Mouse (Mus musculus) midbrain, embryonic 10.5 days (tissue): Measurements from ENCODE around the gene Fam98c. TPM values are rescaled to one million over a fixed set of nuclear protein-coding genes. Genes with fewer than 3 reads are reported as not detected.
A peak's percentile ranks its signal among the peaks of the same experiment; 100 is the strongest.
"Not testable (repeated sequence)": the region's sequence is repeated elsewhere in the genome, so short reads cannot be mapped to it uniquely, and the experiment has no call there.

ENCODE experiments used
- DNase-seq: peaks from one replicate; pipeline ENCODE4 v3.0.0-alpha.2; 2017; ENCODE audit warnings: low spot score
- H3K27ac ChIP-seq: fragments of 300-500 bp; sonication (generic); replicated peaks from 2 replicates; pipeline ENCODE4 v1.5.1; 2016; ENCODE audit warnings: mild to moderate bottlenecking
- H3K27me3 ChIP-seq: fragments of 300-500 bp; sonication (generic); 2 replicates; pipeline ENCODE4 v1.6.1; 2016; ENCODE audit warnings: low read depth, mild to moderate bottlenecking; ENCODE audit not compliant: poor library complexity, severe bottlenecking
- H3K36me3 ChIP-seq: fragments of 300-500 bp; sonication (generic); 2 replicates; pipeline ENCODE4 v1.6.1; 2016; ENCODE audit warnings: mild to moderate bottlenecking, moderate library complexity
- H3K4me1 ChIP-seq: fragments of 300-500 bp; sonication (generic); 2 replicates; pipeline ENCODE4 v1.6.1; 2016
- H3K4me3 ChIP-seq: fragments of 300-500 bp; sonication (generic); 2 replicates; pipeline ENCODE4 v1.5.1; 2016; ENCODE audit warnings: mild to moderate bottlenecking, moderate library complexity
- H3K9me3 ChIP-seq: fragments of 300-500 bp; sonication (generic); replicated peaks from 2 replicates; pipeline ENCODE4 v1.6.1; 2016; ENCODE audit warnings: mild to moderate bottlenecking
- WGBS: fragments of 180-500 bp; shearing (Covaris S2); methylation state at CpG from one replicate; pipeline ENCODE4 v1.1.7; 2016; 5-methylcytosine and 5-hydroxymethylcytosine counted together
- polyA plus RNA-seq: library from polyadenylated mRNA; unstranded; fragments of >200 nt; fragmentation: Nextera tagmentation; extraction: Ambion mirVana; gene quantifications from 2 replicates; pipeline ENCODE4 v1.2.1, GENCODE M21; 2016

Fam98c gene
- polyA plus RNA-seq, result 13.7 and 14.8 TPM in 2 replicates

GRCm38 (mm10) chr7:29155838-29156782 is at the start of gene Fam98c:
Gene Fam98c, minus strand, starts transcription at chr7:29156234.
- Histone ChIP-seq H3K27ac (peak within 1 kb of the TSS; percentile 89), H3K4me1 (peaks cover 33% of the 10 kb centered on the region), H3K27me3 (peaks cover 39% of the 10 kb centered on the region), H3K4me3 (peak within 1 kb of the TSS; percentile 85), H3K36me3 (peaks cover 14% of the 10 kb centered on the region), H3K9me3 (peaks cover 8% of the 10 kb centered on the region; the same call in 1 of the 2 replicates)
- WGBS, result 4% methylated on average over 68 of the region's 68 CpGs
- peak; percentile 86 for DNase-seq

GRCm38 (mm10) chr7:29202577-29202976 is 46.5 kb upstream of the Fam98c start:
- no peaks in the 10 kb centered on the region for H3K9me3 ChIP-seq
- no peak for DNase-seq
- 86% methylated on average over 6 of the region's 6 CpGs for WGBS
- H3K4me1 ChIP-seq, result no peaks in the 10 kb centered on the region
- H3K27ac ChIP-seq, result no peak overlapping the region
- no peaks in the 10 kb centered on the region for H3K36me3 ChIP-seq
- H3K27me3 ChIP-seq, result no peaks in the 10 kb centered on the region
- no peak overlapping the region for H3K4me3 ChIP-seq

- H3K4me3 ChIP-seq, H3K4me1 ChIP-seq, H3K9me3 ChIP-seq, H3K36me3 ChIP-seq, DNase-seq, H3K27ac ChIP-seq, H3K27me3 ChIP-seq: not testable (repeated sequence)
- 90% methylated on average over 1 of the region's 1 CpGs for WGBS
These were observed 38.2 kb upstream of the Fam98c start for GRCm38 (mm10) chr7:29194230-29194629.

- Histone ChIP-seq H3K27ac (peak overlapping the region; percentile 63; the same call in 1 of the 2 replicates), H3K4me1 (peaks cover 21% of the 10 kb centered on the region), H3K36me3 (peaks cover 18% of the 10 kb centered on the region), H3K4me3 (peak overlapping the region; percentile 87; the same call in 1 of the 2 replicates)
- H3K27me3 ChIP-seq, DNase-seq, H3K9me3 ChIP-seq: not testable (repeated sequence)
- 88% methylated on average over 4 of the region's 4 CpGs for WGBS
These were observed 25.3 kb upstream of the Fam98c start for GRCm38 (mm10) chr7:29181323-29181722.

GRCm38 (mm10) chr7:29180854-29181236 is 24.8 kb upstream of the Fam98c start:
- H3K27ac ChIP-seq, result peak overlapping the region; percentile 63
- H3K27me3 ChIP-seq, result 0 out of 2 replicates have a peak, but pooled peaks cover under 1% of the 10 kb centered on the region
- peaks cover 23% of the 10 kb centered on the region for H3K36me3 ChIP-seq
- no peaks in the 10 kb centered on the region for H3K9me3 ChIP-seq
- WGBS, result 44% methylated on average over 5 of the region's 5 CpGs
- peaks cover 21% of the 10 kb centered on the region for H3K4me1 ChIP-seq
- no peak for DNase-seq
- H3K4me3 ChIP-seq, result peak overlapping the region; percentile 87

GRCm38 (mm10) chr7:29180077-29180853 is 24.2 kb upstream of the Fam98c start, which contains the start of gene Psmd8:
Gene Psmd8, minus strand, starts transcription at chr7:29180701.
- H3K9me3 ChIP-seq, result no peaks in the 10 kb centered on the region
- peak; percentile 97 for DNase-seq
- peaks cover 21% of the 10 kb centered on the region for H3K4me1 ChIP-seq
- H3K27me3 ChIP-seq, result 0 out of 2 replicates have a peak, but pooled peaks cover 5% of the 10 kb centered on the region
- H3K36me3 ChIP-seq, result peaks cover 29% of the 10 kb centered on the region
- peak within 1 kb of the TSS; percentile 87 for H3K4me3 ChIP-seq
- peak within 1 kb of the TSS; percentile 91 for H3K27ac ChIP-seq
- under 1% methylated on average over 62 of the region's 62 CpGs for WGBS

- Histone ChIP-seq H3K36me3 (peaks cover 38% of the 10 kb centered on the region), H3K27ac (0 out of 2 replicates have a peak overlapping the region, but pooled peaks have one; percentile 34), H3K9me3 (no peaks in the 10 kb centered on the region), H3K27me3 (peaks cover 12% of the 10 kb centered on the region), H3K4me3 (peak overlapping the region; percentile 87), H3K4me1 (peaks cover 21% of the 10 kb centered on the region)
- 60% methylated on average over 7 of the region's 7 CpGs for WGBS
- DNase-seq, result no peak
These were observed 23.3 kb upstream of the Fam98c start for GRCm38 (mm10) chr7:29179323-29179722.

- Histone ChIP-seq H3K9me3 (no peaks in the 10 kb centered on the region), H3K36me3 (peaks cover 50% of the 10 kb centered on the region), H3K4me3 (0 out of 2 replicates have a peak overlapping the region, but pooled peaks have one; percentile 87), H3K4me1 (peaks cover 26% of the 10 kb centered on the region), H3K27me3 (peaks cover 24% of the 10 kb centered on the region), H3K27ac (no peak overlapping the region)
- WGBS, result 94% methylated on average over 4 of the region's 4 CpGs
- DNase-seq, result no peak
These were observed 22.1 kb upstream of the Fam98c start for GRCm38 (mm10) chr7:29178106-29178505.

GRCm38 (mm10) chr7:29172390-29173016 is 16.5 kb upstream of the Fam98c start:
- H3K27me3 ChIP-seq, result peaks cover 60% of the 10 kb centered on the region
- peak overlapping the region; percentile 82 for H3K4me3 ChIP-seq
- peak; percentile 38 for DNase-seq
- H3K9me3 ChIP-seq, result no peaks in the 10 kb centered on the region
- 22% methylated on average over 32 of the region's 32 CpGs for WGBS
- H3K36me3 ChIP-seq, result peaks cover 47% of the 10 kb centered on the region
- H3K27ac ChIP-seq, result peak overlapping the region; percentile 91
- peaks cover 59% of the 10 kb centered on the region for H3K4me1 ChIP-seq

- H3K4me3 ChIP-seq, result peak overlapping the region; percentile 82
- peak; percentile 41 for DNase-seq
- peaks cover 67% of the 10 kb centered on the region for H3K27me3 ChIP-seq
- peak overlapping the region; percentile 91 for H3K27ac ChIP-seq
- H3K9me3 ChIP-seq, result no peaks in the 10 kb centered on the region
- peaks cover 64% of the 10 kb centered on the region for H3K4me1 ChIP-seq
- H3K36me3 ChIP-seq, result peaks cover 40% of the 10 kb centered on the region
- WGBS, result 5% methylated on average over 34 of the region's 34 CpGs
These were observed 15.6 kb upstream of the Fam98c start for GRCm38 (mm10) chr7:29171562-29172097.

GRCm38 (mm10) chr7:29170755-29171561 is 14.9 kb upstream of the Fam98c start:
- peak overlapping the region; percentile 82 for H3K4me3 ChIP-seq
- DNase-seq, result peak; percentile 61
- peaks cover 40% of the 10 kb centered on the region for H3K36me3 ChIP-seq
- no peaks in the 10 kb centered on the region for H3K9me3 ChIP-seq
- WGBS, result 1% methylated on average over 43 of the region's 43 CpGs
- peaks cover 67% of the 10 kb centered on the region for H3K27me3 ChIP-seq
- peaks cover 64% of the 10 kb centered on the region for H3K4me1 ChIP-seq
- H3K27ac ChIP-seq, result peak overlapping the region; percentile 91
